Comparison of ENCODE assay signal across 8 mouse cellular contexts in genomic region chr4:129237843-129238441, GRCm38 (mm10). TPM values are rescaled to one million over a fixed set of nuclear protein-coding genes. Genes with fewer than 3 reads are reported as not detected.
DNase-seq lines count a peak whose midpoint lies in the region; ATAC-seq lines count a peak whose summit lies in the region.

No protein-coding gene starts in this region.

- no peaks in the 10 kb centered on the region for H3K36me3 ChIP-seq in forebrain, embryonic 12.5 days (replicated peaks)
- H3K36me3 ChIP-seq in neural tube, embryonic 14.5 days (ENCODE audit: control insufficient read depth, insufficient read depth, low read length), result no peaks in the 10 kb centered on the region

- H3K4me3 ChIP-seq in forebrain, embryonic 12.5 days (replicated peaks), result peak overlapping the region; percentile 82
- H3K4me3 ChIP-seq in neural tube, embryonic 14.5 days (ENCODE audit: low read depth, low read length), result peak overlapping the region; percentile 74

- peaks cover 20% of the 10 kb centered on the region for H3K27me3 ChIP-seq in forebrain, embryonic 12.5 days
- no peaks in the 10 kb centered on the region for H3K27me3 ChIP-seq in neural tube, embryonic 14.5 days (ENCODE audit: control insufficient read depth, insufficient read depth, low read length)

- no peak overlapping the region for H3K27ac ChIP-seq in forebrain, embryonic 12.5 days
- H3K27ac ChIP-seq in neural tube, embryonic 14.5 days (ENCODE audit: low read depth, low read length), result 0 out of 2 replicates have a peak overlapping the region, but pooled peaks have one; percentile 16

- peak; percentile 66 for DNase-seq in lung, postnatal 10 days
- DNase-seq in lung, postnatal 36 days, result no peak
- peak; percentile 43 to 72 for DNase-seq in kidney, postnatal 25 days
- DNase-seq in frontal cortex, postnatal 10 days (ENCODE audit: low spot score in 2 of 2), result no peak
- no peak for DNase-seq in gastrocnemius, postnatal 4 days (ENCODE audit: low spot score in 2 of 2)
- DNase-seq in right cerebral cortex, adult 2 months (ENCODE audit: low spot score in 2 of 2), result no peak

- ATAC-seq in forebrain, embryonic 12.5 days (ENCODE audit: low FRiP score), result no peak
- peak; percentile 12; the same call in 1 of the 2 replicates for ATAC-seq in neural tube, embryonic 14.5 days (ENCODE audit: low read depth)

- H3K9me3 ChIP-seq in forebrain, embryonic 12.5 days, result no peaks in the 10 kb centered on the region
- no peaks in the 10 kb centered on the region for H3K9me3 ChIP-seq in neural tube, embryonic 14.5 days (ENCODE audit: control insufficient read depth, low read length)

- H3K4me1 ChIP-seq in forebrain, embryonic 12.5 days, result peaks cover 49% of the 10 kb centered on the region
- peaks cover 10% of the 10 kb centered on the region for H3K4me1 ChIP-seq in neural tube, embryonic 14.5 days (ENCODE audit: control insufficient read depth, insufficient read depth, low read length)

- 5% methylated on average over 21 of the region's 21 CpGs for WGBS in forebrain, embryonic 12.5 days
- 7% methylated on average over 21 of the region's 21 CpGs for WGBS in neural tube, embryonic 14.5 days

- peak overlapping the region; percentile 95 for H3K4me2 ChIP-seq in forebrain, embryonic 12.5 days
- peak overlapping the region; percentile 83 for H3K4me2 ChIP-seq in neural tube, embryonic 14.5 days (ENCODE audit: low read depth, low read length)

- H3K9ac ChIP-seq in forebrain, embryonic 12.5 days, result peak overlapping the region; percentile 79
- peak overlapping the region; percentile 76 for H3K9ac ChIP-seq in neural tube, embryonic 14.5 days (replicated peaks; ENCODE audit: low read depth, low read length)

RNA-seq across cellular contexts. Expression of gene C77080, which starts 23.3 kb away (rescaled TPM):
- polyA plus RNA-seq in forebrain, embryonic 12.5 days (2016; fragmentation: Nextera tagmentation; extraction: Ambion mirVana), result 4.4 and 4.7 TPM in 2 replicates
- polyA plus RNA-seq in neural tube, embryonic 14.5 days (2014; fragmentation: Nextera tagmentation; extraction: Ambion mirVana), result 4.5 and 6.2 TPM in 2 replicates
- 1 to 10 TPM; 8.2 to 9.7 TPM for total RNA-seq in gastrocnemius, postnatal 4 days (2021)

RNA-seq across cellular contexts. Expression of gene Yars, which starts 48.4 kb away (rescaled TPM):
- 103 TPM in 2 replicates for polyA plus RNA-seq in forebrain, embryonic 12.5 days (2016; fragmentation: Nextera tagmentation; extraction: Ambion mirVana)
- 130 and 134 TPM in 2 replicates for polyA plus RNA-seq in neural tube, embryonic 14.5 days (2014; fragmentation: Nextera tagmentation; extraction: Ambion mirVana)
- 10 to 100 TPM; 47.6 to 50.1 TPM for total RNA-seq in gastrocnemius, postnatal 4 days (2021)

RNA-seq across cellular contexts. Expression of gene S100pbp, which starts 48.4 kb away (rescaled TPM):
- polyA plus RNA-seq in forebrain, embryonic 12.5 days (2016; fragmentation: Nextera tagmentation; extraction: Ambion mirVana), result 26.2 and 31.6 TPM in 2 replicates
- 18.3 and 19.8 TPM in 2 replicates for polyA plus RNA-seq in neural tube, embryonic 14.5 days (2014; fragmentation: Nextera tagmentation; extraction: Ambion mirVana)
- 10 to 100 TPM; 20.4 to 21.7 TPM for total RNA-seq in gastrocnemius, postnatal 4 days (2021)

RNA-seq across cellular contexts. Expression of gene Sync, which starts 49.5 kb away (rescaled TPM):
- 0.29 and 0.40 TPM in 2 replicates for polyA plus RNA-seq in forebrain, embryonic 12.5 days (2016; fragmentation: Nextera tagmentation; extraction: Ambion mirVana)
- polyA plus RNA-seq in neural tube, embryonic 14.5 days (2014; fragmentation: Nextera tagmentation; extraction: Ambion mirVana), result 1.6 and 3.5 TPM in 2 replicates
- total RNA-seq in gastrocnemius, postnatal 4 days (2021), result 10 to 100 TPM; 77.8 to 78.7 TPM

Comparison
In these comparisons a context has a peak if more than half of its experiments do, and no peak if none do; other contexts are left out.
1. DNase-seq: peak in lung, postnatal 10 days (single experiment) and kidney, postnatal 25 days (2 of 2); none in lung, postnatal 36 days (single experiment), frontal cortex, postnatal 10 days (0 of 2), gastrocnemius, postnatal 4 days (0 of 2) and right cerebral cortex, adult 2 months (0 of 2).